Mouse (Mus musculus): ENCODE measurements around the gene Tia1. TPM values are rescaled to one million over a fixed set of nuclear protein-coding genes. Genes with fewer than 3 reads are reported as not detected.

Tia1 gene
- polyA plus RNA-seq, 1 experiment = 28.8 TPM

DNA sequence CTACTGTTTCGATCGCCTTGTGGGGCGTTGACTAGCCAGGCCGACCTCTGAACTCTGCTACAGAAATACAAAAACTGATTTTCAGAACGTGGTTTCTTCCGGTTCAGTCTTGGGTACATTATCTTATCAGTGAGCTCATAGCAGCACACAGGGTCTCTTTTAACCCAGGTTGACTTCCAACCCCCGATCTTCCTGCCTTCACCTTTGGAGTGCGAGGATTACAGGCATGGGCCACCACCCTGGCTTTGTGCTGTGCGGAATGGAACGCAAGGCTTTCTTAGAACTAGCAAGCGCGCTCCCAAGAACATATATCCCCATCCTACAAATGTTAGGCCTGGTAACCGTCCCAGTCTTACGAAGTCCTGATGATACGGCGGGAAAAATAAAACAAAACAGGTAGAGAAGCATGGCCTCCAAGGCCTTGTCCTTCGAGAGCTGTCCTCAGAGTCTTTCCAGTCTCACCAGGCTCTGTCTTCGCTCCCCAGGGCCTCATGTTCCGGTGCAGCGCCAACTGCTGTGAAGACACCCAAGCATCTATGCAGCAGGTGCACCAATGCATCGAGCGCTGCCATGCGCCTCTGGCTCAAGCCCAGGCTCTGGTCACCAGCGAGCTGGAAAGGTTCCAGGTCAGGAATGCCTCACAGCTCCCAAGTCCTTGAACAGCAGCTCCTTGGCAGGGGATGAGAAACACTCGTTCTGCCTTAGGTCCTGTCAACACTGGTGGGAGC, 37.7 kb upstream of the Tia1 start:
- H3K27ac ChIP-seq (ENCODE audit: control insufficient read depth, insufficient read depth, low read depth, low read length, poor library complexity) = peak overlapping the region; percentile 30
- peaks cover 1% of the 10 kb centered on the region; the same call in 1 of the 2 replicates for H3K4me1 ChIP-seq (ENCODE audit: control insufficient read depth, insufficient read depth, low read length)
- TF ChIP-seq CTCF (IDR thresholded peaks at IDR 0.05; ENCODE audit: control insufficient read depth, insufficient read depth, low read length) (no peak), POLR2A (IDR thresholded peaks at IDR 0.05; ENCODE audit: borderline replicate concordance, control insufficient read depth, low read depth, low read length) (no peak)
- 49% methylated on average over 25 of the region's 25 CpGs for WGBS
- H3K4me3 ChIP-seq (replicated peaks; ENCODE audit: control insufficient read depth, low read depth, low read length) = peak overlapping the region; percentile 72

- peaks cover 1% of the 10 kb centered on the region; the same call in 1 of the 2 replicates for H3K4me1 ChIP-seq (ENCODE audit: control insufficient read depth, insufficient read depth, low read length)
- TF ChIP-seq CTCF (IDR thresholded peaks at IDR 0.05; ENCODE audit: control insufficient read depth, insufficient read depth, low read length) (no peak), POLR2A (IDR thresholded peaks at IDR 0.05; ENCODE audit: borderline replicate concordance, control insufficient read depth, low read depth, low read length) (no peak)
- no peak overlapping the region for H3K4me3 ChIP-seq (replicated peaks; ENCODE audit: control insufficient read depth, low read depth, low read length)
- WGBS = 78% methylated on average over 2 of the region's 2 CpGs
- no peak overlapping the region for H3K27ac ChIP-seq (ENCODE audit: control insufficient read depth, insufficient read depth, low read depth, low read length, poor library complexity)
These were observed 37.2 kb upstream of the Tia1 start for GRCm38 (mm10) chr6:86366853-86367249.

DNA sequence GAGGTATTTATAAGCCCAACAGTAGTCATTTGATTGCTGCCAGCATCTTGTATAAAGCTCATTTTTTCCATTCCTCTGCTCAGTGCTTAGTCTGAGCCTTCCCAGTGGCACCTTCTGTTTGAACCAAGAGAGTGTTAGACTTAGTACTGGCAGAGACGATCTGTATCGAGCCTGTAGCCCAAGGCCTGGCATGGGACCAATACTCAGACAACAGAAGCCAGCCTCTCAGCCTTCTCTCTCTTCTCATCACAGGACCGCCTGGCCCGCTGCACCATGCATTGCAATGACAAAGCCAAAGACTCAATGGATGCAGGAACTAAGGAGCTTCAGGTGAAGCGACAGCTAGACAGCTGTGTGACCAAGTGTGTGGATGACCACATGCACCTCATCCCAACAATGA, 35.5 kb upstream of the Tia1 start:
- Histone ChIP-seq H3K4me3 (replicated peaks; ENCODE audit: control insufficient read depth, low read depth, low read length) (no peak overlapping the region), H3K4me1 (ENCODE audit: control insufficient read depth, insufficient read depth, low read length) (peaks cover 1% of the 10 kb centered on the region; the same call in 1 of the 2 replicates), H3K27ac (ENCODE audit: control insufficient read depth, insufficient read depth, low read depth, low read length, poor library complexity) (no peak overlapping the region)
- 75% methylated on average over 5 of the region's 5 CpGs for WGBS
- TF ChIP-seq CTCF (IDR thresholded peaks at IDR 0.05; ENCODE audit: control insufficient read depth, insufficient read depth, low read length) (no peak), POLR2A (IDR thresholded peaks at IDR 0.05; ENCODE audit: borderline replicate concordance, control insufficient read depth, low read depth, low read length) (no peak)

- peak overlapping the region; percentile 51; the same call in 1 of the 2 replicates for H3K27ac ChIP-seq (ENCODE audit: control insufficient read depth, insufficient read depth, low read depth, low read length, poor library complexity)
- WGBS = 52% methylated on average over 3 of the region's 3 CpGs
- H3K4me3 ChIP-seq (replicated peaks; ENCODE audit: control insufficient read depth, low read depth, low read length) = no peak overlapping the region
- TF ChIP-seq POLR2A (IDR thresholded peaks at IDR 0.05; ENCODE audit: borderline replicate concordance, control insufficient read depth, low read depth, low read length) (no peak), CTCF (IDR thresholded peaks at IDR 0.05; ENCODE audit: control insufficient read depth, insufficient read depth, low read length) (no peak)
- H3K4me1 ChIP-seq (ENCODE audit: control insufficient read depth, insufficient read depth, low read length) = peaks cover 1% of the 10 kb centered on the region; the same call in 1 of the 2 replicates
These were observed 33.8 kb upstream of the Tia1 start for GRCm38 (mm10) chr6:86370093-86370713.

- peaks cover 1% of the 10 kb centered on the region; the same call in 1 of the 2 replicates for H3K4me1 ChIP-seq (ENCODE audit: control insufficient read depth, insufficient read depth, low read length)
- TF ChIP-seq CTCF (IDR thresholded peaks at IDR 0.05; ENCODE audit: control insufficient read depth, insufficient read depth, low read length) = no peak
- no peak for TF ChIP-seq POLR2A (IDR thresholded peaks at IDR 0.05; ENCODE audit: borderline replicate concordance, control insufficient read depth, low read depth, low read length)
- H3K4me3 ChIP-seq (replicated peaks; ENCODE audit: control insufficient read depth, low read depth, low read length) = peak within 1 kb of the TSS; percentile 89
- peak within 1 kb of the TSS; percentile 73 for H3K27ac ChIP-seq (ENCODE audit: control insufficient read depth, insufficient read depth, low read depth, low read length, poor library complexity)
- 12% methylated on average over 15 of the region's 15 CpGs for WGBS
These were observed 33.2 kb upstream of the Tia1 start, which contains the start of gene Snrpg for GRCm38 (mm10) chr6:86370764-86371339. TSS of gene Snrpg (plus strand) at chr6:86371304.

DNA sequence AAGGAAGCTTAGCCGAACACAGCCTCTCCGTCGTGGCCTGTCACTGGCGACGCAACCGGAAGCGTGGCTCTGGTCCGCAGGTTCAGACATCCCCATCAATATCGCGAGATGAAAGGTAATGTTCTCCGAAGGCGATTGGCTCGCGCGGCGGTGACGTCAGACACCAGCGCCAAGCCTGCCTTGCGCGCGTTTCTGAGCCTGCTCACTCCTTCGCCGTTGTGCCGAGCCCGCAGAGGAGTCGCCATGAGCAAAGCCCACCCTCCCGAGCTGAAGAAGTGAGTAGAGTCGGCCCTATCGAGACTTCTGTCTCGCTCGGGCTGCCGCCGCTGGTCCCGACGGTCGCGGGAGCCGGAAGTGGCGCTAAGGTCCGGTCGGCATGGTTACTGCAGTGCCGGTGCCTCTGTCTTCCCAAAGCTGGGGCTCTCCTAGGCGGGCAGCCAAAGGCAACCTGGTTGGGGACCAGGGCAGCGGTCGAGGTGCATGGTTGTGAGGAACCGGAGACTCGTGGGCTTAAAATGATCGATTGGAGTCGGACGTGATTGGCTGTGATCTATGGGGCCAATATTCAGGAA, 32.6 kb upstream of the Tia1 start:
- Histone ChIP-seq H3K4me1 (ENCODE audit: control insufficient read depth, insufficient read depth, low read length) (peaks cover 1% of the 10 kb centered on the region; the same call in 1 of the 2 replicates), H3K4me3 (replicated peaks; ENCODE audit: control insufficient read depth, low read depth, low read length) (peak overlapping the region; percentile 89), H3K27ac (ENCODE audit: control insufficient read depth, insufficient read depth, low read depth, low read length, poor library complexity) (peak overlapping the region; percentile 73)
- under 1% methylated on average over 50 of the region's 50 CpGs for WGBS
- TF ChIP-seq CTCF (IDR thresholded peaks at IDR 0.05; ENCODE audit: control insufficient read depth, insufficient read depth, low read length) (no peak), POLR2A (IDR thresholded peaks at IDR 0.05; ENCODE audit: borderline replicate concordance, control insufficient read depth, low read depth, low read length) (peak; percentile 99)

GRCm38 (mm10) chr6:86371950-86372516, 32.0 kb upstream of the Tia1 start:
- TF ChIP-seq POLR2A (IDR thresholded peaks at IDR 0.05; ENCODE audit: borderline replicate concordance, control insufficient read depth, low read depth, low read length) = no peak
- no peak for TF ChIP-seq CTCF (IDR thresholded peaks at IDR 0.05; ENCODE audit: control insufficient read depth, insufficient read depth, low read length)
- Histone ChIP-seq H3K27ac (ENCODE audit: control insufficient read depth, insufficient read depth, low read depth, low read length, poor library complexity) (no peak overlapping the region), H3K4me1 (ENCODE audit: control insufficient read depth, insufficient read depth, low read length) (peaks cover 1% of the 10 kb centered on the region; the same call in 1 of the 2 replicates), H3K4me3 (replicated peaks; ENCODE audit: control insufficient read depth, low read depth, low read length) (peak overlapping the region; percentile 89)
- WGBS = 3% methylated on average over 12 of the region's 12 CpGs
